Mouse (Mus musculus): ENCODE measurements around the gene Rasgef1b.

GRCm38 (mm10) chr5:99723941-99724340 is 4.9 kb downstream of the Rasgef1b start:
- TF ChIP-seq POLR2A (IDR thresholded peaks at IDR 0.05; ENCODE audit: low read depth, low read length) (no peak), CTCF (conservative IDR thresholded peaks at IDR 0.05; ENCODE audit: insufficient read depth, insufficient read length, low read depth, low read length) (no peak)
